Mouse (Mus musculus) lung, embryonic 16.5 days (tissue): ENCODE measurements around the gene Gm49392. TPM values are rescaled to one million over a fixed set of nuclear protein-coding genes. Genes with fewer than 3 reads are reported as not detected.
"Not testable (repeated sequence)": the region's sequence is repeated elsewhere in the genome, so short reads cannot be mapped to it uniquely, and the experiment has no call there.

ENCODE experiments used
- ATAC-seq: fragments of 200-750 bp; cut with Nextera tagmentation; 2 replicates; pipeline ENCODE4 v1.8.0; 2017; ENCODE audit warnings: low read depth, mild to moderate bottlenecking, moderate library complexity
- H3K27ac ChIP-seq: fragments of 300-500 bp; sonication (generic); 2 replicates; pipeline ENCODE4 v1.5.1; 2014; ENCODE audit warnings: mild to moderate bottlenecking, control low read depth, low read length
- H3K27me3 ChIP-seq: fragments of 300-500 bp; sonication (generic); 2 replicates; pipeline ENCODE4 v1.6.1; 2014; ENCODE audit warnings: low read depth, low read length, mixed read lengths; ENCODE audit not compliant: control insufficient read depth, insufficient read depth
- H3K36me3 ChIP-seq: fragments of 300-500 bp; sonication (generic); 2 replicates; pipeline ENCODE4 v1.6.1; 2014; ENCODE audit warnings: low read length; ENCODE audit not compliant: control insufficient read depth, insufficient read depth
- H3K4me1 ChIP-seq: fragments of 300-500 bp; sonication (generic); replicated peaks from 2 replicates; pipeline ENCODE4 v1.6.1; 2014; ENCODE audit warnings: low read length, mixed read lengths; ENCODE audit not compliant: control insufficient read depth, insufficient read depth
- H3K4me2 ChIP-seq: fragments of 300-500 bp; sonication (generic); 2 replicates; pipeline ENCODE4 v1.6.1; 2014; ENCODE audit warnings: low read depth, low read length, control low read depth
- H3K4me3 ChIP-seq: fragments of 300-500 bp; sonication (generic); 2 replicates; pipeline ENCODE4 v1.5.1; 2014; ENCODE audit warnings: mild to moderate bottlenecking, low read length, control low read depth
- H3K9ac ChIP-seq: fragments of 300-500 bp; sonication (generic); 2 replicates; pipeline ENCODE4 v1.6.1; 2014; ENCODE audit warnings: low read length, control low read depth
- H3K9me3 ChIP-seq: fragments of 300-500 bp; sonication (generic); 2 replicates; pipeline ENCODE4 v1.6.1; 2016; ENCODE audit warnings: low read length; ENCODE audit not compliant: control insufficient read depth
- WGBS: fragments of 180-500 bp; shearing (Covaris S2); extraction: QIAGEN DNeasy Blood & Tissue Kit; methylation state at CpG from one replicate; pipeline ENCODE4 v1.1.7; 2014; 5-methylcytosine and 5-hydroxymethylcytosine counted together
- polyA plus RNA-seq: library from polyadenylated mRNA; unstranded; fragments of >200 nt; fragmentation: Nextera tagmentation; extraction: Ambion mirVana; gene quantifications from 2 replicates; pipeline ENCODE4 v1.2.1, GENCODE M21; 2015

Gene Gm49392
- 0.90 and 1.1 TPM in 2 replicates for polyA plus RNA-seq

DNA sequence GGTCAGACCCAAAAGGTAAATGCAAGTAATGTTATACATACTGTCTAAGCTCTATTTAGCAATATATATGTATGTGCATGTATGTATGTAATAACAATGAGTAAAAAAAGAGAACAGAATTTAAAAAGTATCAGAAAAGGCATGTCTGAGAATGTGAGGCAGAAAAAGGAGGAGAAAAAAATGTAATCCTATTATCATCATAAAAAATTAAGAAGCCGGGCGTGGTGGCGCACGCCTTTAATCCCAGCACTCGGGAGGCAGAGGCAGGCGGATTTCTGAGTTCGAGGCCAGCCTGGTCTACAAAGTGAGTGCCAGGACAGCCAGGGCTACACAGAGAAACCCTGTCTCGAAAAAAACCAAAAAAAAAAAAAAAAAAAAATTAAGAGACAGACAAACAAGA lies at the start of gene Gm49392:
TSS of gene Gm49392 (minus strand) at position 101 of the 400 bp plus-strand sequence.
- WGBS = 73% methylated on average over 8 of the region's 8 CpGs
- peak within 1 kb of the TSS; percentile 57 for H3K27ac ChIP-seq
- not testable (repeated sequence) for H3K36me3 ChIP-seq, ATAC-seq, H3K27me3 ChIP-seq, H3K9me3 ChIP-seq, H3K4me3 ChIP-seq, H3K4me2 ChIP-seq, H3K4me1 ChIP-seq, H3K9ac ChIP-seq

GRCm38 (mm10) chr13:60941884-60942283 lies 45.2 kb upstream of the Gm49392 start, which contains the start of gene Tpbpa:
Gene Tpbpa (minus strand): TSS chr13:60941984.
- not testable (repeated sequence) for H3K9ac ChIP-seq, ATAC-seq
- 66% methylated on average over 3 of the region's 3 CpGs for WGBS

GRCm38 (mm10) chr13:60936500-60936901 lies 39.8 kb upstream of the Gm49392 start, which contains the start of the genes Gm49391 and Ctla2a:
Gene Gm49391 (minus strand): TSS chr13:60936571.
Gene Ctla2a (minus strand): TSS chr13:60936625.
- no peaks in the 10 kb centered on the region for H3K27me3 ChIP-seq
- H3K4me1 ChIP-seq = no peaks in the 10 kb centered on the region
- no peak within 1 kb of the TSS for H3K4me3 ChIP-seq
- H3K27ac ChIP-seq = peak within 1 kb of the TSS; percentile 53
- 51% methylated on average over 5 of the region's 5 CpGs for WGBS
- H3K4me2 ChIP-seq = no peak within 1 kb of the TSS
- no peaks in the 10 kb centered on the region for H3K36me3 ChIP-seq
- H3K9ac ChIP-seq = no peak within 1 kb of the TSS
- no peaks in the 10 kb centered on the region for H3K9me3 ChIP-seq
- peak; percentile 95 for ATAC-seq

More at GRCm38 (mm10) chr13:60941884-60942283, 45.2 kb upstream of the Gm49392 start, which contains the start of gene Tpbpa:
- H3K27me3 ChIP-seq, H3K27ac ChIP-seq, H3K4me2 ChIP-seq, H3K4me1 ChIP-seq, H3K4me3 ChIP-seq, H3K36me3 ChIP-seq, H3K9me3 ChIP-seq: not testable (repeated sequence)

- H3K4me3 ChIP-seq, H3K36me3 ChIP-seq, H3K9me3 ChIP-seq, H3K27me3 ChIP-seq, H3K9ac ChIP-seq, H3K27ac ChIP-seq, H3K4me1 ChIP-seq, H3K4me2 ChIP-seq, ATAC-seq: not testable (repeated sequence)
- WGBS = 64% methylated on average over 2 of the region's 2 CpGs
Observed at GRCm38 (mm10) chr13:60935490-60935889, 38.8 kb upstream of the Gm49392 start, which contains the start of gene Gm49393. Gene Gm49393 (minus strand): TSS chr13:60935590.

DNA sequence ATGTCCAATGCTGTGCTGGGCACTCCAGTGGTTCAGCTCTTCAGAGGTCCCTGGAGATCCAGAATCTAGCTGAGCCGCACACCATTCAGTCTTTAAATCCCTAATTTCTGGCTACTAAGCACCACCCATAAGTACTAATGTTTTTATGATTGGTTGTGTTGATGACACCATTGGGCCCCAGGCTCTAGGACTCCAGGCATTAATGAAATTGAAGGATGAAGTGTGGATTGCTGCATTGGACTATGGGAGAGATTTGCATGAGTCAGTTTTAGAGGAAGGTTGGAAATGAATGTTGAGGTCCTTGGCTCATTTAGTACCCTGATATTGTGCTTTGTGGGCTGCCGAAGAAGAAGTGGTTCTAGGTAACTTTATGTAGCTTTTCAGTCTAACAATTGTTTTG lies 8.1 kb upstream of the Gm49392 start, which contains the start of gene Tpbpb:
TSS of gene Tpbpb (minus strand) at position 101 of the 400 bp plus-strand sequence.
- H3K9ac ChIP-seq, H3K36me3 ChIP-seq, H3K4me1 ChIP-seq, H3K27ac ChIP-seq, H3K9me3 ChIP-seq, H3K4me3 ChIP-seq, H3K27me3 ChIP-seq, ATAC-seq, H3K4me2 ChIP-seq: not testable (repeated sequence)
- 78% methylated on average over 2 of the region's 2 CpGs for WGBS

GRCm38 (mm10) chr13:60897328-60897727 lies 634 bp upstream of the Gm49392 start, which contains the start of gene Ctla2b:
Gene Ctla2b (minus strand): TSS chr13:60897447.
- Histone ChIP-seq H3K4me1 (no peaks in the 10 kb centered on the region), H3K9me3 (no peaks in the 10 kb centered on the region; the same call in 1 of the 2 replicates), H3K4me3 (no peak within 1 kb of the TSS), H3K9ac (no peak within 1 kb of the TSS), H3K36me3 (no peaks in the 10 kb centered on the region), H3K4me2 (no peak within 1 kb of the TSS), H3K27ac (peak within 1 kb of the TSS; percentile 57), H3K27me3 (no peaks in the 10 kb centered on the region)
- peak; percentile 92 for ATAC-seq
- WGBS = 66% methylated on average over 3 of the region's 3 CpGs

GRCm38 (mm10) chr13:60895406-60896160 lies 1.1 kb downstream of the Gm49392 start:
- no peak for ATAC-seq
- Histone ChIP-seq H3K4me3 (no peak overlapping the region), H3K4me2 (no peak overlapping the region), H3K9me3 (no peaks in the 10 kb centered on the region; the same call in 1 of the 2 replicates), H3K9ac (no peak overlapping the region), H3K27me3 (no peaks in the 10 kb centered on the region), H3K36me3 (no peaks in the 10 kb centered on the region), H3K4me1 (no peaks in the 10 kb centered on the region), H3K27ac (no peak overlapping the region)

- Histone ChIP-seq H3K4me2 (no peak overlapping the region), H3K9ac (no peak overlapping the region), H3K27me3 (no peaks in the 10 kb centered on the region), H3K4me3 (no peak overlapping the region), H3K36me3 (no peaks in the 10 kb centered on the region), H3K9me3 (no peaks in the 10 kb centered on the region; the same call in 1 of the 2 replicates), H3K27ac (no peak overlapping the region), H3K4me1 (no peaks in the 10 kb centered on the region)
- 85% methylated on average over 1 of the region's 1 CpGs for WGBS
- ATAC-seq = no peak
Observed at GRCm38 (mm10) chr13:60892301-60892700, 4.4 kb downstream of the Gm49392 start.

DNA sequence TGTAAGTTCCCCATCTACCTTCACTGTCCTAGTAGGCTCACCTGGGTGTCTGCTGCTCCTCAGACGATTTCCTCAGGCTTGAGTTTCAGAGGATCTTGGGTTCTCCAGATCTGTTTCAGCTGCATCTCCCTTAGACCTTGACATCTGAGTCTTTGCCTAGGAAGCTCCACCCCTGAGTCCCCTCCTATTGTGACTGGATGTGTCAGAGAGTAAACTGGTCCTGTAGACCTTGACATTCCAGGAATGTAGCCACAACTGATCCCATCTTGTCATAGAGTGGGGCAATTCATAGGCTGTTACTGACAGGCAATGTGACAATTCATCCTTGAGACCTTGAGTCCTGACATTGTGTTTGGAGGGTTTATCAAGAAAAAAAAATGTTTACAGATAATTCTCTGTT lies 32.4 kb downstream of the Gm49392 start, which contains the start of gene 4930486L24Rik:
TSS of gene 4930486L24Rik (minus strand) at position 195 of the 400 bp plus-strand sequence.
- H3K4me2 ChIP-seq = no peak within 1 kb of the TSS
- H3K9me3 ChIP-seq = no peaks in the 10 kb centered on the region
- no peak within 1 kb of the TSS for H3K4me3 ChIP-seq
- no peak within 1 kb of the TSS for H3K27ac ChIP-seq
- H3K4me1 ChIP-seq = no peaks in the 10 kb centered on the region
- no peak within 1 kb of the TSS for H3K9ac ChIP-seq
- no peak for ATAC-seq
- no peaks in the 10 kb centered on the region for H3K36me3 ChIP-seq
- no peaks in the 10 kb centered on the region for H3K27me3 ChIP-seq
- WGBS = 54% methylated on average over 1 of the region's 1 CpGs
